Comparison of ENCODE assay signal across 11 mouse cellular contexts in genomic region chr5:115482390-115483265, GRCm38 (mm10). TPM values are rescaled to one million over a fixed set of nuclear protein-coding genes. Genes with fewer than 3 reads are reported as not detected.
DNase-seq lines count a peak whose midpoint lies in the region; ATAC-seq lines count a peak whose summit lies in the region.
"Had no signal": no experiment of that assay in that cellular context is flagged by ENCODE, and none has a peak within 500 bp of the region (broad histone marks: within the 10 kb centered on the region; RNA-seq: fewer than 3 reads in every experiment).

No protein-coding gene starts in this region.

- peaks cover 5% of the 10 kb centered on the region for H3K36me3 ChIP-seq in forebrain, embryonic 14.5 days (ENCODE audit: control insufficient read depth, insufficient read depth, low read length)
- peaks cover 10% of the 10 kb centered on the region; the same call in 1 of the 2 replicates for H3K36me3 ChIP-seq in midbrain, embryonic 10.5 days

- peak overlapping the region; percentile 40 for H3K4me2 ChIP-seq in forebrain, embryonic 14.5 days (ENCODE audit: low read length)

- H3K4me1 ChIP-seq in forebrain, embryonic 14.5 days (ENCODE audit: control insufficient read depth, insufficient read depth, low read length): peaks cover 13% of the 10 kb centered on the region
- H3K4me1 ChIP-seq in midbrain, embryonic 10.5 days: peaks cover 30% of the 10 kb centered on the region

- H3K9me3 ChIP-seq in forebrain, embryonic 14.5 days (replicated peaks; ENCODE audit: control insufficient read depth, low read length): no peaks in the 10 kb centered on the region
- no peaks in the 10 kb centered on the region for H3K9me3 ChIP-seq in midbrain, embryonic 10.5 days (replicated peaks)

- DNase-seq in heart, adult 11 months: peak; percentile 92
- DNase-seq in heart, adult 9 months (ENCODE audit: low spot score in 2 of 2): no peak
- DNase-seq in ES-CJ7 (ENCODE audit: low read depth, low spot score): peak; percentile 25
- DNase-seq in forebrain, embryonic 14.5 days (ENCODE audit: low spot score): no peak
- peak; percentile 33 for DNase-seq in midbrain, embryonic 10.5 days (ENCODE audit: low spot score)
- no peak for DNase-seq in adrenal gland, postnatal 10 days
- DNase-seq in B cell, adult 2 months: no peak
- DNase-seq in left cerebral cortex, postnatal 25 days (ENCODE audit: low spot score in 2 of 2): no peak
- DNase-seq: kidney, postnatal 10 days; retina, postnatal 1 day had no signal

- intact Hi-C loops in left cerebral cortex, postnatal 25 days (cut with DNase I): no loop called here

- no peak overlapping the region; the same call in 1 of the 2 replicates for H3K4me3 ChIP-seq in forebrain, embryonic 14.5 days (ENCODE audit: low read depth, low read length)
- H3K4me3 ChIP-seq in midbrain, embryonic 10.5 days: peak overlapping the region; percentile 42

- 27% methylated on average over 38 of the region's 38 CpGs for WGBS in forebrain, embryonic 14.5 days
- WGBS in midbrain, embryonic 10.5 days: 17% methylated on average over 38 of the region's 38 CpGs

- H3K27ac ChIP-seq in forebrain, embryonic 14.5 days (ENCODE audit: low read depth, low read length): no peak overlapping the region
- H3K27ac ChIP-seq in midbrain, embryonic 10.5 days (replicated peaks): 0 out of 2 replicates have a peak overlapping the region, but pooled peaks have one; percentile 7

- ATAC-seq in forebrain, embryonic 14.5 days: no peak

- H3K27me3 ChIP-seq in forebrain, embryonic 14.5 days (replicated peaks; ENCODE audit: control insufficient read depth, insufficient read depth, low read length): 0 out of 2 replicates have a peak, but pooled peaks cover 6% of the 10 kb centered on the region
- peaks cover 44% of the 10 kb centered on the region for H3K27me3 ChIP-seq in midbrain, embryonic 10.5 days (ENCODE audit: low read depth, poor library complexity, severe bottlenecking)

- H3K9ac ChIP-seq in forebrain, embryonic 14.5 days (ENCODE audit: low read length): peak overlapping the region; percentile 54; the same call in 1 of the 2 replicates

RNA-seq across cellular contexts. Expression of gene Sirt4, which starts 1.9 kb away (rescaled TPM):
- polyA plus RNA-seq in forebrain, embryonic 14.5 days (2014; fragmentation: Nextera tagmentation; extraction: Ambion mirVana): 19.5 and 24.3 TPM in 2 replicates
- 15.2 and 17.0 TPM in 2 replicates for polyA plus RNA-seq in midbrain, embryonic 10.5 days (2016; fragmentation: Nextera tagmentation; extraction: Ambion mirVana)
- total RNA-seq in adrenal gland, postnatal 10 days (2021): 10 to 100 TPM; 15.8 to 31.4 TPM
- 10 to 100 TPM; 31.1 to 34.0 TPM for total RNA-seq in left cerebral cortex, postnatal 25 days (2021)

RNA-seq across cellular contexts. Expression of gene Pla2g1b, which starts 16.6 kb away (rescaled TPM):
- polyA plus RNA-seq in forebrain, embryonic 14.5 days (2014; fragmentation: Nextera tagmentation; extraction: Ambion mirVana): not detected in 2 replicates
- 0.41 and 0.62 TPM in 2 replicates for polyA plus RNA-seq in midbrain, embryonic 10.5 days (2016; fragmentation: Nextera tagmentation; extraction: Ambion mirVana)
- total RNA-seq in adrenal gland, postnatal 10 days (2021): not detected
- not detected for total RNA-seq in left cerebral cortex, postnatal 25 days (2021)
- polyA plus RNA-seq: liver, embryonic 16.5 days had no signal

RNA-seq across cellular contexts. Expression of gene Pxn, which starts 23.8 kb away (rescaled TPM):
- 7.5 and 9.8 TPM in 2 replicates for polyA plus RNA-seq in forebrain, embryonic 14.5 days (2014; fragmentation: Nextera tagmentation; extraction: Ambion mirVana)
- 27.9 and 28.9 TPM in 2 replicates for polyA plus RNA-seq in midbrain, embryonic 10.5 days (2016; fragmentation: Nextera tagmentation; extraction: Ambion mirVana)
- 10 to 100 TPM; 55.1 to 72.4 TPM for total RNA-seq in adrenal gland, postnatal 10 days (2021)
- 10 to 100 TPM; 19.9 to 21.0 TPM for total RNA-seq in left cerebral cortex, postnatal 25 days (2021)

RNA-seq across cellular contexts. Expression of gene Msi1, which starts 53.2 kb away (rescaled TPM):
- polyA plus RNA-seq in forebrain, embryonic 14.5 days (2014; fragmentation: Nextera tagmentation; extraction: Ambion mirVana): 63.3 and 69.4 TPM in 2 replicates
- 190 and 232 TPM in 2 replicates for polyA plus RNA-seq in midbrain, embryonic 10.5 days (2016; fragmentation: Nextera tagmentation; extraction: Ambion mirVana)
- total RNA-seq in adrenal gland, postnatal 10 days (2021): 10 to 100 TPM; 15.9 to 16.2 TPM
- 10 to 100 TPM; 45.2 to 49.2 TPM for total RNA-seq in left cerebral cortex, postnatal 25 days (2021)

Comparison
In these comparisons a context has a peak if more than half of its experiments do, and no peak if none do; other contexts are left out.
1. DNase-seq: peak in heart, adult 11 months (single experiment), ES-CJ7 (single experiment) and midbrain, embryonic 10.5 days (single experiment); none in heart, adult 9 months (0 of 2), forebrain, embryonic 14.5 days (single experiment), adrenal gland, postnatal 10 days (single experiment), B cell, adult 2 months (0 of 2) and left cerebral cortex, postnatal 25 days (0 of 2).